Comparison of ENCODE assay signal across 10 mouse cellular contexts in the genomic region with DNA sequence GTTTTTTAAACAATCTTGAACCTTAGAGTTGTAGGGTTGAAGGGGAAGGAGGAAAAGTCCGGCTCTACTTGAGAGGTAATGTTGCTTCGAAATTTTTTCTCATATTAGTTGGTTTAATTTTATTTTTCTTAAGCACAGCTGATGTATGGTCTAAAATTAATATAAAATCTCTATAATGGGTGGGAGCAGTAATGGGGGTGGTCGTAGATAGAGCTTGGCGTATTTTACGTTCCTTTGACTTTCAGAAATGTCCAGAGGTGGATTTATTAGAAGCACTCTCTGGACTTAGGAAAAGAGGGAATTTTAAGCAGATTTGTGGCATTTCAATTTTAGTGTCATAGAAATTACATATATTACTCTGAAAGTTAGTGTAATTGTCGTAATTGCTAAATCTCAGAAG. TPM values are rescaled to one million over a fixed set of nuclear protein-coding genes. Genes with fewer than 3 reads are reported as not detected.
A peak's percentile ranks its signal among the peaks of the same experiment; 100 is the strongest.
DNase-seq lines count a peak whose midpoint lies in the region; ATAC-seq and TF ChIP-seq lines count a peak whose summit lies in the region.
"Had no signal": no experiment of that assay in that cellular context is flagged by ENCODE, and none has a peak within 500 bp of the region (broad histone marks: within the 10 kb centered on the region; RNA-seq: fewer than 3 reads in every experiment).

No protein-coding gene starts in this region.

- no peak overlapping the region for H3K9ac ChIP-seq in heart, postnatal 0 days (replicated peaks; ENCODE audit: low read depth, low read length)
- H3K9ac ChIP-seq in embryonic facial prominence, embryonic 12.5 days: no peak overlapping the region
- no peak overlapping the region for H3K9ac ChIP-seq in intestine, embryonic 16.5 days (ENCODE audit: low read depth, low read length)
- H3K9ac ChIP-seq in midbrain, embryonic 15.5 days: no peak overlapping the region

- no peak for TF ChIP-seq CTCF in heart, postnatal 0 days (IDR thresholded peaks at IDR 0.05; ENCODE audit: low read depth)

- H3K4me1 ChIP-seq in heart, postnatal 0 days (ENCODE audit: control insufficient read depth, insufficient read depth): no peaks in the 10 kb centered on the region
- H3K4me1 ChIP-seq in embryonic facial prominence, embryonic 12.5 days: no peaks in the 10 kb centered on the region
- H3K4me1 ChIP-seq in intestine, embryonic 16.5 days (ENCODE audit: control insufficient read depth, insufficient read depth, low read length): no peaks in the 10 kb centered on the region
- H3K4me1 ChIP-seq in midbrain, embryonic 15.5 days: no peaks in the 10 kb centered on the region

- 63% methylated on average over 6 of the region's 6 CpGs for WGBS in heart, postnatal 0 days
- 82% methylated on average over 6 of the region's 6 CpGs for WGBS in embryonic facial prominence, embryonic 12.5 days
- 82% methylated on average over 6 of the region's 6 CpGs for WGBS in intestine, embryonic 16.5 days
- 86% methylated on average over 6 of the region's 6 CpGs for WGBS in midbrain, embryonic 15.5 days

- no peak for ATAC-seq in heart, postnatal 0 days (ENCODE audit: insufficient read depth, low read depth)
- ATAC-seq in embryonic facial prominence, embryonic 12.5 days (ENCODE audit: insufficient number of reproducible peaks, insufficient read depth, low FRiP score, low TSS enrichment): no peak
- ATAC-seq in intestine, embryonic 16.5 days: no peak
- ATAC-seq in midbrain, embryonic 15.5 days (replicated peaks): no peak
- ATAC-seq in inflammation-experienced regulatory T-cells, adult 6 months: no peak
- no peak for ATAC-seq in frontal cortex, adult (ENCODE audit: low TSS enrichment)

- H3K4me2 ChIP-seq in heart, postnatal 0 days (ENCODE audit: low read depth, low read length): peak overlapping the region; percentile 63
- peak overlapping the region; percentile 48 for H3K4me2 ChIP-seq in embryonic facial prominence, embryonic 12.5 days (replicated peaks)
- peak overlapping the region; percentile 54; the same call in 1 of the 2 replicates for H3K4me2 ChIP-seq in intestine, embryonic 16.5 days (ENCODE audit: low read depth, low read length)
- H3K4me2 ChIP-seq in midbrain, embryonic 15.5 days: peak overlapping the region; percentile 52; the same call in 1 of the 2 replicates

- H3K9me3 ChIP-seq in heart, postnatal 0 days (replicated peaks; ENCODE audit: control insufficient read depth, low read length): no peaks in the 10 kb centered on the region
- no peaks in the 10 kb centered on the region for H3K9me3 ChIP-seq in embryonic facial prominence, embryonic 12.5 days
- no peaks in the 10 kb centered on the region for H3K9me3 ChIP-seq in intestine, embryonic 16.5 days (ENCODE audit: control insufficient read depth, low read length)
- H3K9me3 ChIP-seq in midbrain, embryonic 15.5 days: no peaks in the 10 kb centered on the region

- DNase-seq in heart, postnatal 0 days (ENCODE audit: low spot score): no peak
- no peak for DNase-seq in heart, postnatal 4 days
- DNase-seq in left cerebral cortex, adult 18-20 months (ENCODE audit: low spot score in 2 of 2): no peak

- peak overlapping the region; percentile 75 for H3K4me3 ChIP-seq in heart, postnatal 0 days (ENCODE audit: low read depth, low read length)
- H3K4me3 ChIP-seq in embryonic facial prominence, embryonic 12.5 days: peak overlapping the region; percentile 55
- no peak overlapping the region; the same call in 1 of the 2 replicates for H3K4me3 ChIP-seq in intestine, embryonic 16.5 days (ENCODE audit: low read length)
- peak overlapping the region; percentile 61; the same call in 1 of the 2 replicates for H3K4me3 ChIP-seq in midbrain, embryonic 15.5 days

- no peaks in the 10 kb centered on the region for H3K36me3 ChIP-seq in heart, postnatal 0 days (replicated peaks; ENCODE audit: control insufficient read depth, insufficient read depth, low read length)
- no peaks in the 10 kb centered on the region for H3K36me3 ChIP-seq in embryonic facial prominence, embryonic 12.5 days
- no peaks in the 10 kb centered on the region for H3K36me3 ChIP-seq in intestine, embryonic 16.5 days (ENCODE audit: control insufficient read depth, insufficient read depth, low read length)
- H3K36me3 ChIP-seq in midbrain, embryonic 15.5 days (replicated peaks): no peaks in the 10 kb centered on the region

- H3K27ac ChIP-seq in heart, postnatal 0 days (ENCODE audit: low read depth): no peak overlapping the region
- H3K27ac ChIP-seq in embryonic facial prominence, embryonic 12.5 days: no peak overlapping the region
- no peak overlapping the region for H3K27ac ChIP-seq in intestine, embryonic 16.5 days (ENCODE audit: low read length)
- H3K27ac ChIP-seq in midbrain, embryonic 15.5 days: no peak overlapping the region

- no peak for TF ChIP-seq EP300 in heart, postnatal 0 days (IDR thresholded peaks at IDR 0.05; ENCODE audit: low read depth)

- H3K27me3 ChIP-seq in heart, postnatal 0 days (ENCODE audit: control insufficient read depth, insufficient read depth, low read length): no peaks in the 10 kb centered on the region
- no peaks in the 10 kb centered on the region for H3K27me3 ChIP-seq in embryonic facial prominence, embryonic 12.5 days
- H3K27me3 ChIP-seq in intestine, embryonic 16.5 days (replicated peaks; ENCODE audit: control insufficient read depth, insufficient read depth, low read length): no peaks in the 10 kb centered on the region
- H3K27me3 ChIP-seq in midbrain, embryonic 15.5 days (replicated peaks): no peaks in the 10 kb centered on the region

RNA-seq across cellular contexts. Expression of a gene that starts 0.6 kb away (rescaled TPM):
- total RNA-seq in heart, postnatal 0 days (2014; rRNA removed; ENCODE audit: low replicate concordance): 5.5 and 5.9 TPM in 2 replicates
- polyA plus RNA-seq in heart, postnatal 0 days (2015; fragmentation: Nextera tagmentation; extraction: Ambion mirVana): 9.2 and 10.0 TPM in 2 replicates
- total RNA-seq in heart, postnatal 4 days (2021): 10 to 100 TPM; 10.1 to 10.5 TPM
- 9.6 and 11.7 TPM in 2 replicates for polyA plus RNA-seq in embryonic facial prominence, embryonic 12.5 days (2016; fragmentation: Nextera tagmentation; extraction: Ambion mirVana)
- 12.1 and 13.3 TPM in 2 replicates for polyA plus RNA-seq in intestine, embryonic 16.5 days (2015; fragmentation: Nextera tagmentation; extraction: Ambion mirVana)
- 17.8 and 19.0 TPM in 2 replicates for polyA plus RNA-seq in midbrain, embryonic 15.5 days (2015; fragmentation: Nextera tagmentation; extraction: Ambion mirVana)
- total RNA-seq in left cerebral cortex, adult 18-20 months (2021): 10 to 100 TPM; 34.3 to 36.8 TPM
- polyA plus RNA-seq in inflammation-experienced regulatory T-cells, adult 6 months (2017; shearing (Covaris generic)): 10 to 100 TPM; 18.3 to 28.6 (median 20.3) TPM

RNA-seq across cellular contexts. Expression of a gene that starts 24.3 kb away (rescaled TPM):
- 0.08 TPM in 1 of 2 replicates, not detected in the other for total RNA-seq in heart, postnatal 0 days (2014; rRNA removed; ENCODE audit: low replicate concordance)
- 0.18 and 0.34 TPM in 2 replicates for polyA plus RNA-seq in heart, postnatal 0 days (2015; fragmentation: Nextera tagmentation; extraction: Ambion mirVana)
- total RNA-seq in heart, postnatal 4 days (2021): not detected
- 0.22 and 0.33 TPM in 2 replicates for polyA plus RNA-seq in embryonic facial prominence, embryonic 12.5 days (2016; fragmentation: Nextera tagmentation; extraction: Ambion mirVana)
- polyA plus RNA-seq in intestine, embryonic 16.5 days (2015; fragmentation: Nextera tagmentation; extraction: Ambion mirVana): not detected in 2 replicates
- polyA plus RNA-seq in midbrain, embryonic 15.5 days (2015; fragmentation: Nextera tagmentation; extraction: Ambion mirVana): 0.17 TPM in 1 of 2 replicates, not detected in the other
- total RNA-seq in left cerebral cortex, adult 18-20 months (2021): not detected
- polyA plus RNA-seq in inflammation-experienced regulatory T-cells, adult 6 months (2017; shearing (Covaris generic)): not detected
- total RNA-seq: adrenal gland, postnatal 4 days had no signal
- polyA plus RNA-seq: CD4-positive, CD25-positive, alpha-beta regulatory T cell, adult 4 months had no signal
